27 mouse cellular contexts compared by ENCODE assay signal in genomic region chr5:149017666-149018415, GRCm38 (mm10). TPM values are rescaled to one million over a fixed set of nuclear protein-coding genes. Genes with fewer than 3 reads are reported as not detected.
DNase-seq lines count a peak whose midpoint lies in the region; ATAC-seq and TF ChIP-seq lines count a peak whose summit lies in the region.
"Had no signal": no experiment of that assay in that cellular context is flagged by ENCODE, and none has a peak within 500 bp of the region (broad histone marks: within the 10 kb centered on the region; RNA-seq: fewer than 3 reads in every experiment).

No protein-coding gene starts in this region.

- TF ChIP-seq EP300 in MEL (IDR thresholded peaks at IDR 0.05; ENCODE audit: low read depth in 1 of 2, low read length in 2 of 2) = peak in 1 of 2 experiments; percentile 38; a peak in 1 of 4 replicates

- peak; percentile 19 for ATAC-seq in inflammation-experienced regulatory T-cells, adult 6 months
- ATAC-seq in forebrain, embryonic 11.5 days (replicated peaks; ENCODE audit: low FRiP score) = no peak
- ATAC-seq in midbrain, embryonic 16.5 days = no peak
- ATAC-seq: forebrain, embryonic 13.5 days; intestine, embryonic 16.5 days had no signal

- no peaks in the 10 kb centered on the region for H3K27me3 ChIP-seq in spleen, adult 2 months (ENCODE audit: control insufficient read depth, insufficient read depth, low read length)
- H3K27me3 ChIP-seq in MEL (ENCODE audit: control insufficient read depth in 1 of 2, insufficient read depth in 2 of 2, low read length in 2 of 2) = no peaks in the 10 kb centered on the region
- peaks cover 2% of the 10 kb centered on the region; the same call in 1 of the 2 replicates for H3K27me3 ChIP-seq in forebrain, embryonic 11.5 days (ENCODE audit: control insufficient read depth, insufficient read depth, low read length)
- no peaks in the 10 kb centered on the region for H3K27me3 ChIP-seq in midbrain, embryonic 16.5 days (ENCODE audit: control insufficient read depth, insufficient read depth, low read depth, low read length)
- H3K27me3 ChIP-seq: embryonic facial prominence, embryonic 13.5 days; lung, embryonic 15.5 days had no signal

- no peaks in the 10 kb centered on the region for H3K9me3 ChIP-seq in MEL (replicated peaks; ENCODE audit: insufficient read depth, low read length)
- no peaks in the 10 kb centered on the region for H3K9me3 ChIP-seq in forebrain, embryonic 11.5 days (ENCODE audit: control insufficient read depth, low read length)
- no peaks in the 10 kb centered on the region; the same call in 1 of the 2 replicates for H3K9me3 ChIP-seq in midbrain, embryonic 16.5 days (replicated peaks; ENCODE audit: control insufficient read depth, low read length, poor library complexity, severe bottlenecking)
- H3K9me3 ChIP-seq: embryonic facial prominence, embryonic 13.5 days; forebrain, embryonic 13.5 days; hindbrain, embryonic 15.5 days; limb, embryonic 10.5 days; liver, embryonic 15.5 days; lung, embryonic 15.5 days; midbrain, embryonic 12.5 days had no signal

- no peak overlapping the region for H3K9ac ChIP-seq in MEL (ENCODE audit: control insufficient read depth, low read depth, low read length, poor library complexity, severe bottlenecking)
- no peak overlapping the region for H3K9ac ChIP-seq in forebrain, embryonic 11.5 days (ENCODE audit: low read length)
- H3K9ac ChIP-seq in midbrain, embryonic 16.5 days (ENCODE audit: low read depth, low read length) = no peak overlapping the region
- H3K9ac ChIP-seq: embryonic facial prominence, embryonic 13.5 days; forebrain, embryonic 13.5 days; hindbrain, embryonic 15.5 days; liver, embryonic 15.5 days; lung, embryonic 15.5 days; midbrain, embryonic 12.5 days had no signal

- TF ChIP-seq POLR2A in spleen, adult 2 months (IDR thresholded peaks at IDR 0.05; ENCODE audit: low read depth, low read length) = no peak
- TF ChIP-seq POLR2A in MEL (IDR thresholded peaks at IDR 0.05; ENCODE audit: control insufficient read depth in 1 of 2, insufficient read depth in 1 of 2, low read depth in 1 of 2, low read length in 2 of 2, poor library complexity in 1 of 2) = no peak

- peak overlapping the region; percentile 44; the same call in 1 of the 2 replicates for H3K27ac ChIP-seq in spleen, adult 2 months (ENCODE audit: insufficient read depth, low read length)
- H3K27ac ChIP-seq in MEL (ENCODE audit: control insufficient read depth, low read depth, low read length) = no peak overlapping the region
- H3K27ac ChIP-seq in forebrain, embryonic 11.5 days (ENCODE audit: low read depth, low read length) = no peak overlapping the region
- H3K27ac ChIP-seq in midbrain, embryonic 16.5 days (ENCODE audit: low read length) = no peak overlapping the region
- H3K27ac ChIP-seq: embryonic facial prominence, embryonic 13.5 days; forebrain, embryonic 13.5 days; hindbrain, embryonic 15.5 days; limb, embryonic 10.5 days; liver, embryonic 15.5 days; lung, embryonic 15.5 days; midbrain, embryonic 12.5 days had no signal

- H3K4me1 ChIP-seq in spleen, adult 2 months (ENCODE audit: control insufficient read depth, insufficient read depth, insufficient read length) = peaks cover 21% of the 10 kb centered on the region
- peaks cover 11 to 14% of the 10 kb centered on the region in 2 experiments for H3K4me1 ChIP-seq in MEL (ENCODE audit: control insufficient read depth in 1 of 2, insufficient read depth in 2 of 2, low read length in 2 of 2)
- no peaks in the 10 kb centered on the region; the same call in 1 of the 2 replicates for H3K4me1 ChIP-seq in forebrain, embryonic 11.5 days (replicated peaks; ENCODE audit: control insufficient read depth, insufficient read depth, low read length)
- H3K4me1 ChIP-seq in midbrain, embryonic 16.5 days (ENCODE audit: control insufficient read depth, insufficient read depth, low read length) = peaks cover 7% of the 10 kb centered on the region; the same call in 1 of the 2 replicates

- DNase-seq in spleen, adult 2 months (ENCODE audit: low read depth in 1 of 2, low spot score in 2 of 2) = peak in 1 of 2 experiments; percentile 85
- no peak for DNase-seq in spleen, postnatal 4 days (ENCODE audit: low spot score in 2 of 2)
- peak; percentile 70 for DNase-seq in MEL (ENCODE audit: low read depth, low spot score)
- DNase-seq in adipocyte (ENCODE audit: low spot score) = no peak
- no peak for DNase-seq in forebrain, embryonic 11.5 days (ENCODE audit: low spot score)
- DNase-seq: adrenal gland, adult 8-10 months; cerebellum, adult 18-20 months; cerebellum, postnatal 14 days; embryo, embryonic 11 days; liver; right cerebral cortex, postnatal 14 days; thymus, adult 2 months had no signal

- no peaks in the 10 kb centered on the region for H3K79me2 ChIP-seq in MEL (ENCODE audit: control insufficient read depth, insufficient read depth, low read length, poor library complexity)

- no peak for TF ChIP-seq RAD21 in MEL (IDR thresholded peaks at IDR 0.05; ENCODE audit: low read depth, low read length)

- no peaks in the 10 kb centered on the region for H3K36me3 ChIP-seq in spleen, adult 2 months (ENCODE audit: control insufficient read depth, insufficient read depth, low read length)
- H3K36me3 ChIP-seq in MEL (ENCODE audit: control insufficient read depth in 1 of 2, insufficient read depth in 2 of 2, low read length in 2 of 2) = peaks cover 0 to 14% of the 10 kb centered on the region in 2 experiments; a peak in 2 of 4 replicates
- no peaks in the 10 kb centered on the region for H3K36me3 ChIP-seq in forebrain, embryonic 11.5 days (ENCODE audit: control insufficient read depth, insufficient read depth, low read length)
- H3K36me3 ChIP-seq in midbrain, embryonic 16.5 days (ENCODE audit: control insufficient read depth, insufficient read depth, low read length) = no peaks in the 10 kb centered on the region
- H3K36me3 ChIP-seq: embryonic facial prominence, embryonic 13.5 days; hindbrain, embryonic 15.5 days; limb, embryonic 10.5 days; liver, embryonic 15.5 days; lung, embryonic 15.5 days; midbrain, embryonic 12.5 days had no signal

- 9% methylated on average over 3 of the region's 3 CpGs for WGBS in spleen, adult 2 months
- 93% methylated on average over 3 of the region's 3 CpGs for WGBS in forebrain, embryonic 11.5 days
- WGBS in midbrain, embryonic 16.5 days = 94% methylated on average over 3 of the region's 3 CpGs

- no peak for TF ChIP-seq CTCF in spleen, adult 2 months (IDR thresholded peaks at IDR 0.05; ENCODE audit: extremely low read depth, insufficient read depth, insufficient read length, insufficient replicate concordance)
- TF ChIP-seq CTCF in MEL (IDR thresholded peaks at IDR 0.05 in 2 of 3, conservative IDR thresholded peaks at IDR 0.05 in 1 of 3; ENCODE audit: control insufficient read depth in 1 of 3, insufficient read depth in 1 of 3, low read depth in 2 of 3, low read length in 3 of 3, poor library complexity in 1 of 3, severe bottlenecking in 1 of 3) = no peak

- H3K4me2 ChIP-seq in forebrain, embryonic 11.5 days (ENCODE audit: low read depth, low read length, severe bottlenecking) = no peak overlapping the region
- no peak overlapping the region for H3K4me2 ChIP-seq in midbrain, embryonic 16.5 days (ENCODE audit: low read length)
- H3K4me2 ChIP-seq: embryonic facial prominence, embryonic 13.5 days; forebrain, embryonic 13.5 days; hindbrain, embryonic 15.5 days; liver, embryonic 15.5 days; lung, embryonic 15.5 days; midbrain, embryonic 12.5 days had no signal

- no peak overlapping the region for H3K4me3 ChIP-seq in spleen, adult 2 months (ENCODE audit: extremely low read depth, insufficient read depth, insufficient read length)
- H3K4me3 ChIP-seq in MEL (ENCODE audit: control insufficient read depth in 1 of 2, insufficient read depth in 1 of 2, low read depth in 2 of 2, low read length in 2 of 2) = no peak overlapping the region
- H3K4me3 ChIP-seq in forebrain, embryonic 11.5 days (ENCODE audit: low read depth, low read length) = no peak overlapping the region
- no peak overlapping the region for H3K4me3 ChIP-seq in midbrain, embryonic 16.5 days (ENCODE audit: low read depth, low read length)
- H3K4me3 ChIP-seq: embryonic facial prominence, embryonic 13.5 days; erythroblast, embryonic 14.5 days; forebrain, embryonic 13.5 days; hindbrain, embryonic 15.5 days; limb, embryonic 10.5 days; liver, embryonic 15.5 days; lung, embryonic 15.5 days; midbrain, embryonic 12.5 days had no signal

TF ChIP-seq in MEL, 35 proteins besides CTCF, POLR2A, EP300 and RAD21:
- peak; percentile 45; the same call in 1 of the 2 replicates for TF ChIP-seq SIN3A (IDR thresholded peaks at IDR 0.05; ENCODE audit: low read length)
- no peak for TF ChIP-seq USF2 (IDR thresholded peaks at IDR 0.05; ENCODE audit: borderline replicate concordance in 1 of 2, insufficient read depth in 1 of 2, low read depth in 1 of 2, low read length in 2 of 2)
- TF ChIP-seq HCFC1 (IDR thresholded peaks at IDR 0.05; ENCODE audit: low read depth, low read length) = 0 out of 2 replicates have a peak, but pooled peaks have one; percentile 10
- peak; percentile 67 for TF ChIP-seq RCOR1 (IDR thresholded peaks at IDR 0.05; ENCODE audit: low read depth, low read length)
- peak; percentile 62; the same call in 1 of the 2 replicates for TF ChIP-seq TCF12 (IDR thresholded peaks at IDR 0.05; ENCODE audit: low read depth, low read length)
- TF ChIP-seq ETS1 (IDR thresholded peaks at IDR 0.05; ENCODE audit: low read depth, low read length) = peak; percentile 64
- TF ChIP-seq MXI1 (IDR thresholded peaks at IDR 0.05; ENCODE audit: low read depth, low read length) = peak; percentile 44; the same call in 1 of the 2 replicates
- TF ChIP-seq ZMIZ1 (IDR thresholded peaks at IDR 0.05; ENCODE audit: low read depth, low read length) = no peak
TF ChIP-seq in MEL: peak in this region for 6.

RNA-seq across cellular contexts. Expression of gene Gm42791, which starts 22.9 kb away (rescaled TPM):
- not detected in 2 replicates for polyA plus RNA-seq in spleen, adult 2 months (2012; rRNA removed)
- 1.2 TPM in 1 of 2 replicates, not detected in the other for total RNA-seq in MEL (2012; rRNA removed)
- polyA plus RNA-seq in MEL (2012; ENCODE audit: insufficient read depth in 1 of 2, insufficient read length in 2 of 2, low read depth in 1 of 2, low replicate concordance in 2 of 2, missing spikeins in 1 of 2) = 1 to 10 TPM in 1 of 2 experiments, not detected in 1; 2.1 TPM
- polyA plus RNA-seq in inflammation-experienced regulatory T-cells, adult 6 months (2017; shearing (Covaris generic)) = not detected
- 4.6 TPM in 1 of 2 replicates, not detected in the other for polyA plus RNA-seq in forebrain, embryonic 11.5 days (2014; fragmentation: Nextera tagmentation; extraction: Ambion mirVana)
- polyA plus RNA-seq in midbrain, embryonic 16.5 days (2015; fragmentation: Nextera tagmentation; extraction: Ambion mirVana) = 5.7 and 6.7 TPM in 2 replicates
- total RNA-seq: megakaryocyte, adult 5-6 weeks; monocyte, adult 5-6 weeks had no signal
- polyA plus RNA-seq: C2C12; heart, embryonic 14.5 days; liver, embryonic 15.5 days; thymus, adult 2 months had no signal
